Mouse (Mus musculus) forebrain, embryonic 13.5 days (tissue): ENCODE data around the gene Slc5a3. TPM values are rescaled to one million over a fixed set of nuclear protein-coding genes. Genes with fewer than 3 reads are reported as not detected.

Experiments used
- ATAC-seq: fragments of 200-750 bp; cut with Nextera tagmentation; 2 replicates; pipeline ENCODE4 v1.8.0; 2017
- H3K27ac ChIP-seq: fragments of 300-500 bp; sonication (generic); 2 replicates; pipeline ENCODE4 v1.5.1; 2015; ENCODE audit warnings: inconsistent platforms, mild to moderate bottlenecking, moderate library complexity
- H3K27me3 ChIP-seq: fragments of 300-500 bp; sonication (generic); 2 replicates; pipeline ENCODE4 v1.6.1; 2015; ENCODE audit warnings: mild to moderate bottlenecking, inconsistent platforms
- H3K36me3 ChIP-seq: fragments of 300-500 bp; sonication (generic); 2 replicates; pipeline ENCODE4 v1.6.1; 2015; ENCODE audit warnings: mild to moderate bottlenecking, inconsistent platforms; ENCODE audit not compliant: poor library complexity, severe bottlenecking
- H3K4me1 ChIP-seq: fragments of 300-500 bp; sonication (generic); 2 replicates; pipeline ENCODE4 v1.6.1; 2015; ENCODE audit warnings: inconsistent platforms
- H3K4me2 ChIP-seq: fragments of 300-500 bp; sonication (generic); 2 replicates; pipeline ENCODE4 v1.6.1; 2015; ENCODE audit warnings: inconsistent platforms, mild to moderate bottlenecking, moderate library complexity
- H3K4me3 ChIP-seq: fragments of 300-500 bp; sonication (generic); 2 replicates; pipeline ENCODE4 v1.5.1; 2015; ENCODE audit warnings: mild to moderate bottlenecking, inconsistent platforms
- H3K9ac ChIP-seq: fragments of 300-500 bp; sonication (generic); 2 replicates; pipeline ENCODE4 v1.6.1; 2015; ENCODE audit warnings: mild to moderate bottlenecking, inconsistent platforms
- H3K9me3 ChIP-seq: fragments of 300-500 bp; sonication (generic); replicated peaks from 2 replicates; pipeline ENCODE4 v1.6.1; 2016; ENCODE audit warnings: inconsistent platforms
- WGBS: fragments of 180-500 bp; shearing (Covaris S2); methylation state at CpG from one replicate; pipeline ENCODE4 v1.1.7; 2015; 5-methylcytosine and 5-hydroxymethylcytosine counted together
- polyA plus RNA-seq: library from polyadenylated mRNA; unstranded; fragments of >200 nt; fragmentation: Nextera tagmentation; extraction: Ambion mirVana; gene quantifications from 2 replicates; pipeline ENCODE4 v1.2.1, GENCODE M21; 2015

Gene Slc5a3
- polyA plus RNA-seq, 1 experiment from 2014 or later, result 8.6 TPM

DNA sequence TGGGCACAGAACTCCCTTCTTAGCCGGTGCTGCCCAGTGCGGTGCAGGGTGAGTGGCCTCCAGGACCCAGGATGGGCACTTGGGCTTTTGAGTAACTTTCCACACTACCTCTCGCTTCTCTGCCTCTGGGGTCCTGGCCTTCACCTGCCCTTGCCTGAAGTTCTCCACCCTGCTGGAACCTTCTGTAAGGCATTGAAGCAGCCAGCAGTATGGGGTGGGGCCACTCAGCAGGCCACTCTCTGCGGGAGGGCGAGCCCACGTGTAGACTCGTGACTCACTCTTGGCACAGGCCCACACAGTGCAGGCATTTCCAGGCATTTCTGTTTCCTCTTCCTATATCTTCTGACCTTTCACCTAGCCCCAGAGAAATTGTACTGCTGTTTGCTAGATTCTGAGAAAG is 18.7 kb upstream of the Slc5a3 start:
- Histone ChIP-seq H3K4me2 (no peak overlapping the region), H3K9me3 (no peaks in the 10 kb centered on the region), H3K4me3 (no peak overlapping the region), H3K36me3 (no peaks in the 10 kb centered on the region), H3K9ac (no peak overlapping the region), H3K27ac (no peak overlapping the region), H3K4me1 (no peaks in the 10 kb centered on the region), H3K27me3 (no peaks in the 10 kb centered on the region)
- no peak for ATAC-seq
- 96% methylated on average over 7 of the region's 7 CpGs for WGBS

DNA sequence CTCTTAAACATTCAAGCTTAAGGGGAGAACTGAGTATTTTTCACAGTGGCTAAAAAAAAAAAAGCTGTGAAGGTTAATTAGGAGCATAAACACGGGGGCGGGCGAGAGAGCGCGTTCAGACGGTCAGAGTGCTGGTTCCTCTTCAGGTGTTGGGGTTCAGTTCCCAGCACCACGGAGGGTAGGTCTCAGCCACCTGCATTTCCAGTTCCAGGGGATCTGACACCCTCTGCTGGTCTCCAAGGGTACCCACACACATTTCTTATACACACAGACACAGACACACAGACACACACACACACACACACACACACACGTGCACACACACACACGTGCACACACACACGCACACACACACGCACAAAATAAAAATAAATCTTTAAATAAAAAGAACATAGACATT is 18.2 kb upstream of the Slc5a3 start:
- no peak overlapping the region for H3K9ac ChIP-seq
- H3K9me3 ChIP-seq, result no peaks in the 10 kb centered on the region
- 96% methylated on average over 11 of the region's 11 CpGs for WGBS
- no peaks in the 10 kb centered on the region for H3K4me1 ChIP-seq
- H3K4me3 ChIP-seq, result no peak overlapping the region
- ATAC-seq, result no peak
- H3K27me3 ChIP-seq, result no peaks in the 10 kb centered on the region
- H3K4me2 ChIP-seq, result no peak overlapping the region
- H3K27ac ChIP-seq, result no peak overlapping the region
- no peaks in the 10 kb centered on the region for H3K36me3 ChIP-seq

GRCm38 (mm10) chr16:92051777-92052310 is 6.3 kb upstream of the Slc5a3 start:
- H3K9ac ChIP-seq, result no peak overlapping the region
- WGBS, result 85% methylated on average over 7 of the region's 7 CpGs
- peaks cover 12% of the 10 kb centered on the region for H3K4me1 ChIP-seq
- H3K27ac ChIP-seq, result no peak overlapping the region
- H3K9me3 ChIP-seq, result peaks cover 10% of the 10 kb centered on the region
- no peak for ATAC-seq
- no peak overlapping the region for H3K4me2 ChIP-seq
- no peaks in the 10 kb centered on the region for H3K36me3 ChIP-seq
- no peak overlapping the region for H3K4me3 ChIP-seq
- H3K27me3 ChIP-seq, result no peaks in the 10 kb centered on the region

DNA sequence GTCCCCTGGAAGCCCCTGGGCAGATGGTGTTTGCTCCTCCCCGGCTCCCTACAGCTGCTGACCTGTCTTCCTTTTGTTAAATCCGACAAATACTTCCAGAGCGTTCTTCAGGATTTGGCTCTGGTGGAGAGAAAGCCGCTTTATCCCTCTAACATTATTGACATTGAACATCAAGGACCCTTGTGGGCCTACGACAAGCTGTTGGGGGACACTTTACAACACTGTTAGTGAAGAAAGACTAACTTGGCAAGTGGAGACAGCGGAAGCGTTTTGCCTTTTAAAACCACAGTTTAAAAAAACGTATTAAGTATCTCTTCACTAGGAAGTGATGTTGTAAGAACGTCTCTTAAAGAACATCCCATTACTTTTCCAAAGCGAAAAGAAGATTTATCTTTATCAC is 5.6 kb upstream of the Slc5a3 start:
- H3K27me3 ChIP-seq, result no peaks in the 10 kb centered on the region
- no peak overlapping the region for H3K4me2 ChIP-seq
- H3K27ac ChIP-seq, result no peak overlapping the region
- peaks cover 10% of the 10 kb centered on the region for H3K9me3 ChIP-seq
- no peaks in the 10 kb centered on the region for H3K36me3 ChIP-seq
- no peak overlapping the region for H3K9ac ChIP-seq
- peaks cover 17% of the 10 kb centered on the region for H3K4me1 ChIP-seq
- no peak overlapping the region for H3K4me3 ChIP-seq
- 78% methylated on average over 10 of the region's 10 CpGs for WGBS
- no peak for ATAC-seq

GRCm38 (mm10) chr16:92056711-92057110 is 1.4 kb upstream of the Slc5a3 start:
- no peak overlapping the region for H3K27ac ChIP-seq
- H3K36me3 ChIP-seq, result peaks cover 12% of the 10 kb centered on the region
- WGBS, result 66% methylated on average over 2 of the region's 2 CpGs
- no peaks in the 10 kb centered on the region for H3K27me3 ChIP-seq
- H3K9me3 ChIP-seq, result peaks cover 10% of the 10 kb centered on the region
- H3K9ac ChIP-seq, result no peak overlapping the region
- H3K4me3 ChIP-seq, result no peak overlapping the region
- H3K4me2 ChIP-seq, result no peak overlapping the region; the same call in 1 of the 2 replicates
- no peak for ATAC-seq
- peaks cover 29% of the 10 kb centered on the region for H3K4me1 ChIP-seq

DNA sequence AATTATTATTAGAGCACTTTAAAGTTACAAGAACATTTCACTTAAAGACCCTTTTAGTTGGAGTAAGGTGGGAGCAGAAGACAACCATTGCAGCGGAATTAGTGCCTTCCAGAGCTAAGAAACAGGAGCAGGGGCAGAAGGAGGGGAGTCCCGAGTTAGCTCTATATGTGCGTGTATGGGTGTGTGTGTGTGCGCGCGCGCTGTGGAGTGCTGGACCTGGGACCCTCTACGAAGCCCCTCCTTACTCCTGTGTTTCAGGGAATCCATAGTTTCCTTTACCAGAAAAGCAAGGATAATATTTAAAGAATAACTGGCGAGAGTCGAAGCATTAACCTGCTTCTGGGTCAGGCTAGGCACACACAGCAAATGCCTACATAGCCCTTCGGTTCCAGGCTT is 668 bp upstream of the Slc5a3 start:
- 3% methylated on average over 11 of the region's 11 CpGs for WGBS
- peaks cover 10% of the 10 kb centered on the region for H3K9me3 ChIP-seq
- H3K36me3 ChIP-seq, result peaks cover 20% of the 10 kb centered on the region
- ATAC-seq, result peak; percentile 61
- no peaks in the 10 kb centered on the region for H3K27me3 ChIP-seq
- H3K4me3 ChIP-seq, result peak overlapping the region; percentile 87
- H3K4me1 ChIP-seq, result peaks cover 29% of the 10 kb centered on the region
- peak overlapping the region; percentile 84 for H3K9ac ChIP-seq
- H3K27ac ChIP-seq, result peak overlapping the region; percentile 79
- H3K4me2 ChIP-seq, result peak overlapping the region; percentile 83

DNA sequence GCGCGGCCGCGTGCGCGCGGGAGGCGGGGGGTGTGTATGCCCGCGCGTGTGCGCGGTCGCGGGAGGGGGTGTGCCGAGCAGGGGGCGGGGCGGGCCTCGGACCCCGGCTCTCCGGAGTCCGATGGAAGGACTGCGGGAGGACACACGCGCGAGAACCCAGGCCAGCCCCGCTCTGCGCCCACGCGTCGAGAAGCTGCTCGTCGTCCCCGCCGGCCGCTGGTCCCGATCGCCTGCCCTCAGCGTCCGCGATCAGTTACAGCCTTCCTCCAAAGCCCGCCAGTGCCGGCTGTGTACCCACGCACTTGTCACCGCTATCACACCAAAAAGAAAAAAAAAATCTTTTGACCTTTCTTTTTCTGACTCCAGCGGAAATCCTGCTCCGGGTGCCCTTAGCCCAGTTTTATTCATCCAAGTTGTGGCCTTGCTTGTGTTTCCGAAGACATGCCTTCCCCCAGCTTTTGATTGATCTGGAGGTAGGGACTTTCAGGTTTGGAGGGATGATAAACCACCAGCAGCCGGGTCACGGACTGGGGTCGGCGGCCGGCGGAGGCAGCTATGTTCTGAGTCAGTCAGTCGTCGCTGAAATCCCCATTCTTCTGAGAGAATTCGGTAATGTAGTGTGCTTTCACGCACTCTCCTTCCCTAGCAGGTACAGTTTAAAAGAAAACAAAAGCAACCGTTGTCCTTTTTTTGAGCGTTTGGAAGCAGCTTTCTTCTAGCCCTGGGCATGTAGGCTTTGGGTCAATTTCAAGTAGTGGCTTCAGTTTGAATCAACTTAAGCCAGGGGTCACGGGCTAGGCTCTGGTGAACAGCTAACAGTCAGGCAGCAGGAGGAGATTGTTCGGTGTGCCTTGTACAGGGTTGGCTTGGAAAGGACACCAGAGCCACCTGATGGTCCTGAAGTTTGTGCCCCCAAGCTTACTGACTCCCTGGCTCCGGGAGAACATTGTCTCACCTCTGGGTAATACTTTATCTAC is 810 bp downstream of the Slc5a3 start:
- Histone ChIP-seq H3K4me3 (peak overlapping the region; percentile 87), H3K27me3 (no peaks in the 10 kb centered on the region), H3K36me3 (peaks cover 33% of the 10 kb centered on the region), H3K27ac (peak overlapping the region; percentile 79; the same call in 1 of the 2 replicates), H3K9ac (peak overlapping the region; percentile 84), H3K4me1 (peaks cover 29% of the 10 kb centered on the region), H3K9me3 (peaks cover 4% of the 10 kb centered on the region; the same call in 1 of the 2 replicates), H3K4me2 (peak overlapping the region; percentile 83)
- 2% methylated on average over 44 of the region's 63 CpGs for WGBS
- peak; percentile 31 for ATAC-seq

DNA sequence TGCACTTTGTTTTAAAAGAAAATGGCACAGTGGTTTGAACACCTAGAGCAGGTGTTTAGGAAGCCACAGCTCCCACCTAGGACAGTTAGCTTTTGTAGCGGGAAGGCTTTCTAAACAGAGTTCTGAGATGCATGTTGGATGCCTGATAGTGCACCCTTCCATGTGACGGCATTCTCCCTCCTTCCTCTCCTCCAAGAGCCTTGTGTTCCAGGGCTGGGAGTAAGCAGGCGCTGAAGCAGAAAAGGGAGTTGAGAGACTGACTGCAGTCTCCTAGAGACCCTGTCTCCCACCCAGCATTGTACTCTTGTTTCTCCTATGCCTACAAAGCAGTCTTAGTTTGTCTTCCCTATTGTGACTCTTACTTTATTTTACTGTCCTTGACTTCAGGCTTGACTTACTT is 2.1 kb downstream of the Slc5a3 start:
- ATAC-seq, result no peak
- Histone ChIP-seq H3K27me3 (no peaks in the 10 kb centered on the region), H3K4me1 (peaks cover 29% of the 10 kb centered on the region), H3K9ac (peak overlapping the region; percentile 22; the same call in 1 of the 2 replicates), H3K36me3 (peaks cover 45% of the 10 kb centered on the region), H3K4me2 (peak overlapping the region; percentile 83), H3K9me3 (no peaks in the 10 kb centered on the region), H3K27ac (no peak overlapping the region), H3K4me3 (peak overlapping the region; percentile 87; the same call in 1 of the 2 replicates)
- 75% methylated on average over 3 of the region's 3 CpGs for WGBS

- H3K4me2 ChIP-seq, result no peak overlapping the region
- peaks cover 55% of the 10 kb centered on the region for H3K36me3 ChIP-seq
- no peak overlapping the region for H3K4me3 ChIP-seq
- no peaks in the 10 kb centered on the region for H3K27me3 ChIP-seq
- no peak for ATAC-seq
- no peak overlapping the region for H3K27ac ChIP-seq
- H3K9ac ChIP-seq, result no peak overlapping the region
- 94% methylated on average over 7 of the region's 7 CpGs for WGBS
- peaks cover 29% of the 10 kb centered on the region for H3K4me1 ChIP-seq
- no peaks in the 10 kb centered on the region for H3K9me3 ChIP-seq
These were observed 3.5 kb downstream of the Slc5a3 start for GRCm38 (mm10) chr16:92061586-92061985.

- Histone ChIP-seq H3K27ac (no peak overlapping the region), H3K9ac (no peak overlapping the region), H3K9me3 (no peaks in the 10 kb centered on the region), H3K4me3 (no peak overlapping the region), H3K36me3 (peaks cover 63% of the 10 kb centered on the region), H3K4me1 (peaks cover 24% of the 10 kb centered on the region), H3K27me3 (no peaks in the 10 kb centered on the region), H3K4me2 (no peak overlapping the region)
- 97% methylated on average over 1 of the region's 1 CpGs for WGBS
- ATAC-seq, result no peak
These were observed 4.7 kb downstream of the Slc5a3 start for GRCm38 (mm10) chr16:92062832-92063231.

DNA sequence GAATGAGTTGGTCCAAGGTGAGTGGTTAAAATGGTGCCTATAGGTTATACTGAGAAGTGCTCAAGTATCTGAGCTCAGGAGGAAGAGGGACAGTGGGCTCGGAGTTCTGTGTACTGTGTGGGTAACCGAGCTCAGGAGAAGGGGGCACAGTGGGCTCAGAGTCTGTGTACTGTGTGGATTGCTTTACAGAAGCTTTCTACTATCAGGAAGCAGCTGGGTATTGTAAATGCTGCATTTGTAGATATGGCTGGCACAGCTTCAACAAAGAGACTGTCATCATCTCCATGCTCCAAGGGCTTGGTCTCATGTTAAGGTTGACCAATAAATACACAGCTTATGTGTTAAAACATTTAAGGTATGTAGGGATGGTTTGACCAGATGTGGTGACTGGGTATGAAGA is 6.7 kb downstream of the Slc5a3 start:
- Histone ChIP-seq H3K27me3 (no peaks in the 10 kb centered on the region), H3K4me2 (no peak overlapping the region), H3K4me3 (no peak overlapping the region), H3K27ac (no peak overlapping the region), H3K4me1 (peaks cover 15% of the 10 kb centered on the region), H3K9me3 (no peaks in the 10 kb centered on the region), H3K36me3 (peaks cover 77% of the 10 kb centered on the region), H3K9ac (no peak overlapping the region)
- 88% methylated on average over 2 of the region's 2 CpGs for WGBS
- ATAC-seq, result no peak

GRCm38 (mm10) chr16:92070338-92070737 is 12.2 kb downstream of the Slc5a3 start:
- no peaks in the 10 kb centered on the region for H3K9me3 ChIP-seq
- no peak for ATAC-seq
- no peak overlapping the region for H3K4me2 ChIP-seq
- no peak overlapping the region for H3K27ac ChIP-seq
- H3K4me3 ChIP-seq, result no peak overlapping the region
- no peaks in the 10 kb centered on the region for H3K27me3 ChIP-seq
- no peak overlapping the region for H3K9ac ChIP-seq
- WGBS, result 93% methylated on average over 8 of the region's 8 CpGs
- peaks cover 44% of the 10 kb centered on the region for H3K36me3 ChIP-seq
- H3K4me1 ChIP-seq, result no peaks in the 10 kb centered on the region
